Mouse (Mus musculus): Measurements from ENCODE around the gene Fancd2.

GRCm38 (mm10) chr6:113615489-113615888 lies 84.0 kb downstream of the Fancd2 start:
- TF ChIP-seq TAL1 (IDR thresholded peaks at IDR 0.05; ENCODE audit: low read length) (no peak), GATA1 (IDR thresholded peaks at IDR 0.05; ENCODE audit: low read length) (no peak)
